Mouse (Mus musculus): ENCODE results near the gene Cpox. TPM values are rescaled to one million over a fixed set of nuclear protein-coding genes. Genes with fewer than 3 reads are reported as not detected.

Gene Cpox
- polyA plus RNA-seq, 1 experiment = 55.5 TPM

DNA sequence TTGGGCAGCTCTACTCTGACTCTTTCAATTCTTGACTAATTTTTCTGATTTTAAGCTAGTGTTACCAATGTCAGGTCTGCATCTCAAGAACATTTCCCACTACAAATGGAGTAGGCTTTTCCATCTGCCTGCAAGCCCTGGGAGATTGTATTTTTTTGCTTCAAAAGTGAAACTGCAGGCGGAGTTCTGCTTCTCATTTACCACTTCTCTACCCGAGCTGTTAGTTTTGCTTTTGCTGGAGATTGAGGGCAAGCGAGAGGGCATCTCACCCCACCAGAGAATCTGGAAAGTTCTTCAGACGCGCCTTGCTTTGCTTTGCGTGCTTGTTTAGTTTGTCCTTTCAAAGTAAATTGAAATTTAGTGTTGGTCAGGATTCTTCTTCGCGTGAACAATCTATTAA, 42.1 kb downstream of the Cpox start:
- no peaks in the 10 kb centered on the region; the same call in 1 of the 2 replicates for H3K4me1 ChIP-seq (ENCODE audit: control insufficient read depth)
- no peak overlapping the region for H3K4me3 ChIP-seq (replicated peaks)
- TF ChIP-seq TAL1 (IDR thresholded peaks at IDR 0.05; ENCODE audit: low read length) (no peak), GATA1 (IDR thresholded peaks at IDR 0.05; ENCODE audit: low read length) (no peak)
- H3K36me3 ChIP-seq (ENCODE audit: control insufficient read depth) = no peaks in the 10 kb centered on the region
- H3K27me3 ChIP-seq (ENCODE audit: control insufficient read depth) = no peaks in the 10 kb centered on the region
- no peaks in the 10 kb centered on the region for H3K9me3 ChIP-seq (ENCODE audit: control insufficient read depth, low read length)

DNA sequence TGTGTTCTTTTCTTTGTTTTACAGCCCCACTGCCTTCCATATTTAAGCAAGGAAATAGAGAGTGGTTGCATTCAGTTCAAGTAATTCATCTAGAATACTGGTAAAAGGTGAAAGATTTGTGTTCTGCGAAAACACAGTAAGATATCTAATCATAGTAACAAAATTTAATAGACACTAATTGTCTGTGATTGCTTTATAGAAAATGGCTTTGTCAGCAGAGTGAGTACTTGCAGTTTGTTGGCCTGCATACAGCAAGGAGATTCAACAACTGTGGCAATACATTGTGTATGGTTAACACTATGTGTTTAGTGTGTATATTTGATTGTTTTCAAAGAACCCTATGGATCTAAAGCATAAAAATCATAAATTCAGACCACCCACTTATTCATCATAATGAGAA, 43.0 kb downstream of the Cpox start:
- H3K4me1 ChIP-seq (ENCODE audit: control insufficient read depth) = no peaks in the 10 kb centered on the region; the same call in 1 of the 2 replicates
- TF ChIP-seq GATA1 (IDR thresholded peaks at IDR 0.05; ENCODE audit: low read length) (no peak), TAL1 (IDR thresholded peaks at IDR 0.05; ENCODE audit: low read length) (no peak)
- H3K36me3 ChIP-seq (ENCODE audit: control insufficient read depth) = no peaks in the 10 kb centered on the region
- H3K9me3 ChIP-seq (ENCODE audit: control insufficient read depth, low read length) = no peaks in the 10 kb centered on the region
- H3K27me3 ChIP-seq (ENCODE audit: control insufficient read depth) = no peaks in the 10 kb centered on the region
- no peak overlapping the region for H3K4me3 ChIP-seq (replicated peaks)

DNA sequence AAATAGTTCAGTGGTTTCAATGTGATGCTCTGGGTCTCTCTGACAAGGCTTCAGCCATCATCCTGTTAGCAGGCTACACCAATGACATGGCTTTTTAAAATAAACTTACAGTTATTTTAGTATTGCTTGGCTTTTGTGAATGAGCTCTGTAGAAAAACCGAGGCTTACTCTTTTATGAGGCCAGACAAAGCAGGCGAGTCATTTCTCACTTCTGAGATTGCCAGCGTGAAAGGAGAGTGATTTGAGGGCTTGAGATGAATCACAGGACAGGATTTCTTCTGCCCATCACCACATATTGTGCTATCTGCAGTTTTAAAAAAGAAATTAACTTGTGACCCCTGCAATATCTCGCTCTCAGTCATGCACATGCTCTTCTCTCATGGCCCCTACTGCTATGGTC, 44.9 kb downstream of the Cpox start:
- no peak overlapping the region for H3K4me3 ChIP-seq (replicated peaks)

DNA sequence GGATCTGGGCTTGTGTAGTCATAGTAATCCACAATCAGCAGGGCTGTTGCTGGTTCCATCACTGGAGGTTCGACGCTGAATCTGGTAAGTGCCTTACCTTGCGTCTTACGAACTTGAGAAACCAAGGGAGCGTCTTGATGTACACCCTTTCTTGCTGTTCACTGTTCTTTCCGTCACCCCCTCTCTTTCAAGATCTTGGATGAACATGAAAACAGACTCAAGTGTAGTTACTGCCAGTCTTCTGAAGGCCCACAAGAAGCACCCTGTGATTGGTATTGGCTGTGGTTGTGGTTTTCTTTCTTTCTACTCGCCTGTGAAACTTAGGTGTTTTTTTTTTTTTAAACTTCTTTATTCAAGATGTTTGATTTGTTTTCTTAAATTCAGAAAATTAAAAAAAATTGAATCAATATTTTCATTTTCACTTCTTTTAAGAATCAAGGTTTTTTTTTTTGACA, 48.6 kb downstream of the Cpox start, which contains the start of gene Gpr15:
TSS of gene Gpr15 (minus strand) at position 405 of the 455 bp plus-strand sequence.
- Histone ChIP-seq H3K9me3 (ENCODE audit: control insufficient read depth, low read length) (no peaks in the 10 kb centered on the region), H3K4me1 (ENCODE audit: control insufficient read depth) (no peaks in the 10 kb centered on the region), H3K27me3 (ENCODE audit: control insufficient read depth) (no peaks in the 10 kb centered on the region), H3K4me3 (replicated peaks) (no peak within 1 kb of the TSS), H3K36me3 (ENCODE audit: control insufficient read depth) (no peaks in the 10 kb centered on the region)
- TF ChIP-seq TAL1 (IDR thresholded peaks at IDR 0.05; ENCODE audit: low read length) (no peak), GATA1 (IDR thresholded peaks at IDR 0.05; ENCODE audit: low read length) (no peak)

More for the DNA sequence above, 44.9 kb downstream of the Cpox start:
- Histone ChIP-seq H3K4me1 (ENCODE audit: control insufficient read depth) (no peaks in the 10 kb centered on the region), H3K27me3 (ENCODE audit: control insufficient read depth) (no peaks in the 10 kb centered on the region), H3K36me3 (ENCODE audit: control insufficient read depth) (no peaks in the 10 kb centered on the region), H3K9me3 (ENCODE audit: control insufficient read depth, low read length) (no peaks in the 10 kb centered on the region)
- TF ChIP-seq GATA1 (IDR thresholded peaks at IDR 0.05; ENCODE audit: low read length) = no peak
- TF ChIP-seq TAL1 (IDR thresholded peaks at IDR 0.05; ENCODE audit: low read length) = no peak

DNA sequence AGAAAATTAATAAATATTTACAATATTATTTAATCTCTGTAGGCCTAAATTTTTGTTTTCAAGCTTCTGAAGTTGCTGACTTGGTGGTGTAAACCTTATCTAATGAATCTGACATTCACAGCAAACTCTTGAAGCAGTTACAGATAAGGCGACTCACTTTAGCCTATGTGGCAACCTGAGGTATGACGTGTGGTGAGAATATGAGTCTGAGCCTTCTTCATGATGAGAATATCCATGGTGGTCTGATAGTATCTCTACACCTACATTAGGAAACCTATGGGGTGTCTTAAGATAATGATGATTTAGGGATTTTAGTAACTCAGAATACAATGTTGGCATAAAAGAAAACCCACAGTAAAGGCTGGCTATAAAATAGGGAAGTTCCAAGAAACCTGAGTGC, 52.2 kb downstream of the Cpox start:
- no peaks in the 10 kb centered on the region for H3K9me3 ChIP-seq (ENCODE audit: control insufficient read depth, low read length)
- H3K27me3 ChIP-seq (ENCODE audit: control insufficient read depth) = peaks cover 5% of the 10 kb centered on the region
- peaks cover 2% of the 10 kb centered on the region; the same call in 1 of the 2 replicates for H3K4me1 ChIP-seq (ENCODE audit: control insufficient read depth)
- TF ChIP-seq GATA1 (IDR thresholded peaks at IDR 0.05; ENCODE audit: low read length) (no peak), TAL1 (IDR thresholded peaks at IDR 0.05; ENCODE audit: low read length) (no peak)
- no peak overlapping the region for H3K4me3 ChIP-seq (replicated peaks)
- no peaks in the 10 kb centered on the region for H3K36me3 ChIP-seq (ENCODE audit: control insufficient read depth)

DNA sequence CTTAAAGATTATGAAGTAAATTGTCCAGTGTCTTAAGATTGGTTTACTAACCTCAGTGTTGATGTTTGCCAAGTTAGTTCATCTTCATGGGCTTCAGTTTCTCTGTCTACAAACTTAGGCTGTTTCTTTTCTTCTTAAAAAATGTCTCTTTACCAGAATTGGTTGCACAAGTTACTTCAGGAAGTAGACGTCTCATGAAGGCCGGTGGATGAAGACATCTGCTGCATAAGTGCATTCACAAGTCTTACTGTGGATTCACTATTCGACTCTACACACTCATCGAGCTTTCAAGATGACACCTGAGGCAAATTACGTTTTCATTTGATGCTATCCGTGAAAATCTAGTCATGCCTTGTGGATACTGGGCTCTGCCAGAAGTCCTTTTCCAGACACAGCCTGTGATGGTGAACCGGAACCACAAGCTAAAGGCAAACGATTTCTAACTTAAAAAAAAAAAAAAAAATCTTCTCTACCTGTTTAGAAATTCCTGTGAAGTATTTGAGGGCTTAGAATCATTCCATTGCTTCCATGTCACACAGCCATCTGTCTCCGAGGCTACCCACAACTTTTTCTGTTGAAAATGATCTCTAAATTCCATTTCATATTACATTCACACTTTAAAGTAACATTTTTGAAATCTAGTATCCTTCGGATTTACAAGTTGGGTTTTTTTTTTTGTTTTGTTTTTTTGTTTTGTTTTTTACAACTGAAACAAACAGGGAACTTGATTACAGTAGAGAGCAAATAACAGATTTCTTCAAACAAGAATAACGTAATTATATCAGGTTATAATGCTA, 56.8 kb downstream of the Cpox start:
- Histone ChIP-seq H3K4me3 (replicated peaks) (peak overlapping the region; percentile 87), H3K36me3 (ENCODE audit: control insufficient read depth) (peaks cover 25% of the 10 kb centered on the region), H3K4me1 (ENCODE audit: control insufficient read depth) (peaks cover 25% of the 10 kb centered on the region), H3K27me3 (ENCODE audit: control insufficient read depth) (peaks cover 5% of the 10 kb centered on the region), H3K9me3 (ENCODE audit: control insufficient read depth, low read length) (no peaks in the 10 kb centered on the region)
- TF ChIP-seq GATA1 (IDR thresholded peaks at IDR 0.05; ENCODE audit: low read length) = no peak
- no peak for TF ChIP-seq TAL1 (IDR thresholded peaks at IDR 0.05; ENCODE audit: low read length)

DNA sequence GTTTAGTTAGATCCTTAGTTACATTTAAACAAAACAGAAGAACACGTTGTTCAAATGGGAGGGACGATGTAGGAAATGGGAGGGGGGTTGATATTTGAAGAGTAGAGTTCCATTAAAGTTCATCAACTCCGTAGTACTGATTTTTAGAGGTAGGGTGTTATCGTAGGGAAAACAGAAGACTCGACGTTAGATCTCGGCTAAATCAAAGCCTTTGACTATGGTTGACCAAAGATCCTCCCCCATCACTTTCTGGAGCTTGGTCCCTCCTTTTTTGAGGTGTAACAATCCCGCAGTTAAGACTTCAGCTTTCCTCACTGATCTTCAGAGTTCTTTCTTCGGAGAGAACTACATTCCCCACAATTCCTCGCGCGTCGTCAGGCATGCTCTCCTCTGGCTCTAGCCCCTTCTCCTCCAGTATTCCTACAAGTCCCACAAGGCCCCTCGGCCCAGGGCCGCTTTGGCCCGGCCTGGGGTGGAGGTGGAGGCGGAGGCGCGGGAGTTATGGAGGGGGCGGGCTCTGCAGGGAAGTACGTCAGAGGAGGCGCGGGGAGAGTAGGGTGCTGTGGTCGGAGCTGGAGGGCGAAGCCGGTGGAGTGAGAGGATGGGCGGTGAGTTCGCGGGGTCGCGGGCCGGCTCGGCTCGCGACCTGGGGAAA, 57.5 kb downstream of the Cpox start, which contains the start of gene Cldnd1:
TSS of gene Cldnd1 (plus strand) at position 434 of the 655 bp plus-strand sequence.
- Histone ChIP-seq H3K36me3 (ENCODE audit: control insufficient read depth) (peaks cover 32% of the 10 kb centered on the region), H3K9me3 (ENCODE audit: control insufficient read depth, low read length) (no peaks in the 10 kb centered on the region), H3K4me1 (ENCODE audit: control insufficient read depth) (peaks cover 25% of the 10 kb centered on the region), H3K27me3 (ENCODE audit: control insufficient read depth) (peaks cover 5% of the 10 kb centered on the region), H3K4me3 (replicated peaks) (peak within 1 kb of the TSS; percentile 87)
- TF ChIP-seq TAL1 (IDR thresholded peaks at IDR 0.05; ENCODE audit: low read length) (no peak), GATA1 (IDR thresholded peaks at IDR 0.05; ENCODE audit: low read length) (no peak)

DNA sequence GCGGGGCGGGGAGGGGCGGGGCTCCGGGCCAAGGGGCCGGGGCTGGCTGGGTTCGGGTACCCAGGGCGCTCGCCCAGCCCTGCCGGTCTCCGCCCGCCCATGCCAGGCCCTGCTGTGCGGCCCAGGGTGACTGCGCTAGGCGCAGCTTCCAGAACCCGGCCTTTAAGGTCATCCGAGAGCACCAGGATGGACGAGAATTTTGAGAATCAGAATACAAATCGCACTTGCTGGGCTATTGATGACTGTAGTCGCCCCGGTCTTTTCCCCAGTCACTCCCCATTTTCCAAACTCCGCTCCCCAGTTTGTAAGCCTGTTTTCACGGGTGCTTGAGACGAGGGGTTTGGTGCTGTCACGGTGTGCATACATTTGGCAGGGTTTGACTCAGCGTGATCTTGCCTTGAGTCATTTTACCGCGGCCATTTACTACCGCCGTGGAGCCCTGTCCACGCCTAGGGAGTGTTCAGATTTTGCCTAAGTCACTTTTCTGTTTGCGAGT, 58.1 kb downstream of the Cpox start:
- Histone ChIP-seq H3K36me3 (ENCODE audit: control insufficient read depth) (peaks cover 38% of the 10 kb centered on the region), H3K4me1 (ENCODE audit: control insufficient read depth) (peaks cover 25% of the 10 kb centered on the region), H3K27me3 (ENCODE audit: control insufficient read depth) (peaks cover 5% of the 10 kb centered on the region), H3K9me3 (ENCODE audit: control insufficient read depth, low read length) (no peaks in the 10 kb centered on the region), H3K4me3 (replicated peaks) (peak overlapping the region; percentile 87)
- no peak for TF ChIP-seq TAL1 (IDR thresholded peaks at IDR 0.05; ENCODE audit: low read length)
- no peak for TF ChIP-seq GATA1 (IDR thresholded peaks at IDR 0.05; ENCODE audit: low read length)

DNA sequence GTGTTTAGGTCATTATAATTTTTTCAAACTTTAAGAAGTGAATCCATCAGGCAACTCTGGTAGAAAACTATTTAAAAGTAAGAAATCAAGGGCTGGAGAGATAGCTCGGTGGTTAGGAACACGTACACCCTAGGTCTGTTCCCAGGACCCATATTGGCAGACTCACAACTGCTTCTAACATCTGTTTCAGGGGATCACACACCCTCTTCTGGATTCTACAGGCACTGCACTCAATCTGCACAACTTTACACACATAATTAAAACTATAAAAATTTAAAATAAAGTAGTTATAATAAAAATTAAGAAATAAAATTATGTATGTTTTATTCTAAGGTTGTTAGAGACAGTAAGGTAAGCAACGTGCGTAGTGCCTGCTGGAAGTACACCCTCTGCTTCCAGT, 68.1 kb downstream of the Cpox start:
- H3K36me3 ChIP-seq (ENCODE audit: control insufficient read depth) = peaks cover 15% of the 10 kb centered on the region
- TF ChIP-seq TAL1 (IDR thresholded peaks at IDR 0.05; ENCODE audit: low read length) (no peak), GATA1 (IDR thresholded peaks at IDR 0.05; ENCODE audit: low read length) (no peak)

More for the DNA sequence above, 68.1 kb downstream of the Cpox start:
- H3K27me3 ChIP-seq (ENCODE audit: control insufficient read depth) = no peaks in the 10 kb centered on the region
- H3K9me3 ChIP-seq (ENCODE audit: control insufficient read depth, low read length) = no peaks in the 10 kb centered on the region
- no peak overlapping the region for H3K4me3 ChIP-seq (replicated peaks)
- peaks cover 9% of the 10 kb centered on the region for H3K4me1 ChIP-seq (ENCODE audit: control insufficient read depth)
